Mouse (Mus musculus) heart, postnatal 4 days (tissue): Measurements from ENCODE around the gene Ncstn. TPM values are rescaled to one million over a fixed set of nuclear protein-coding genes. Genes with fewer than 3 reads are reported as not detected.

Source experiments
- DNase-seq: peaks from one replicate; pipeline ENCODE4 v3.0.0; 2021
- total RNA-seq, 2 experiments: library from RNA; stranded (reverse); gene quantifications; 2 replicates each; pipeline ENCODE4 v1.2.3; 2021

The Ncstn gene
- 10 to 100 TPM; 65.6 to 67.4 TPM for total RNA-seq

- DNase-seq = peak; percentile 94
Observed at GRCm38 (mm10) chr1:172082101-172082898, at the start of gene Ncstn, which contains the start of gene Copa. TSS of gene Ncstn (minus strand) at chr1:172082795. TSS of gene Copa (plus strand) at chr1:172082529.

- peak; percentile 53 for DNase-seq
Observed at GRCm38 (mm10) chr1:172132319-172132718, 49.7 kb upstream of the Ncstn start.

- DNase-seq = no peak
Observed at GRCm38 (mm10) chr1:172129780-172130179, 47.2 kb upstream of the Ncstn start.

DNA sequence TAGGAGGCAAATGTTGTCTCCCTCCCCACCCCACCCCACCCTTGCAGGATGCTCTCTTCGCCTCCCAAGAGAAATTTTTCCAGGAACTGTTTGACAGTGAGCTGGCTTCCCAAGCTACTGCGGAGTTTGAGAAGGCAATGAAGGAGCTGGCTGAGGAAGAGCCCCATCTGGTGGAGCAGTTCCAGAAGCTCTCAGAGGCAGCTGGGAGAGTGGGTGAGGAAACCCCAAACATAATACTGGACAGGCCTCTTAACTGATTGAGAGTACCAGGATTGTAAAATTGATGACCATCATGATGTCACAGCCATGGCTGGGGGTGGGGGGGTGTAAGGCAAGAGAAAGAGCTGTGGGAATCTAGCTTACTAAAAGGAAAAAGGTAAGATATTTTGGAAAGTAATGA is 46.5 kb upstream of the Ncstn start:
- DNase-seq = peak; percentile 33

GRCm38 (mm10) chr1:172128563-172128962 is 46.0 kb upstream of the Ncstn start:
- DNase-seq = no peak

GRCm38 (mm10) chr1:172127487-172127886 is 44.9 kb upstream of the Ncstn start:
- DNase-seq = no peak

DNA sequence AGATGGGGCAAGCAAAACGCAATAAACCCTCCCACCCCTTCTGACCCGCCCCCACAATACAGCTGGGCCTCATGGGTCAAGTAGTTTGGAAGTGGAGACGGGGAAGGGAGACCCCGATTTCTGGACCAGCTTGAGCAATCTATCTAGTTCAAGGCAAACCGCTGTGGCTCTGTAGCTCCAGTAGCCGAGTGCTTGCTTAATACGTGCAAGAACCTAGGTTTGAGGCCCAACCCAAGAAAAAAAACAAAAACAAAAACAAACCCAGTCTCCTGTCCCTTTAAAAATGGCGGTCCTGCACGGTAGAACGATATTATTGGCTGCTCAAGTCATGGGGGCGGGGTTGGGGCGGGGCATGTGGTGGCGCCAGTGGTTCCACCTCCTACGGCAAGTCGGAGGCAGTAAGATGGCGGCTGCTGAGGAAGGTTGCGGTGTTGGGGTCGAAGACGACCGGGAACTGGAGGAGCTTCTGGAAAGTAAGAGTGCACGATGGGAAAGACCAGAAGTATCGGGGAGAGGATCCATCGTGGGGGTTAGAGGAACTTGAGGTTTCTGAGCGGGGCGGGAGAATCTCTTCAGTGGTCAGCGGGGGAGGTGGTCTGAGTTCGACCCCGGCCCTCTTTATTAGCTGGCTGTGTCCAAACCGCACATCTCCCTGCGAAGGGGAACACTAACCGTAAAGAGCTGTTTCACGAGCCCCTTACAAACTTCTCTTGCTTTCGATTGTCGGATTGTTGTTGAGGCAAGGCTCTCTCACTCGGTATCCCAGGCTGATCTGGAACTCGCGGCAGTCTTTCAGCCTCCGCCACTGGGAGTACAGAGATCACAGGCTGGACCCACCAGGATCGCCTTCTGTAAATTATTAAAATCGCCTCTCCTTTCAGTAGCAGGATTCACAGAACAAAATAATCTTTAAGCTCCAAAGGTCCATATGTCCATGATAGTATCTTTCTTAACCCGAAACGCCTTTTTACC is 44.1 kb upstream of the Ncstn start, which contains the start of gene Pex19:
TSS of gene Pex19 (plus strand) at position 380 of the 972 bp plus-strand sequence.
- DNase-seq = peak; percentile 79

DNA sequence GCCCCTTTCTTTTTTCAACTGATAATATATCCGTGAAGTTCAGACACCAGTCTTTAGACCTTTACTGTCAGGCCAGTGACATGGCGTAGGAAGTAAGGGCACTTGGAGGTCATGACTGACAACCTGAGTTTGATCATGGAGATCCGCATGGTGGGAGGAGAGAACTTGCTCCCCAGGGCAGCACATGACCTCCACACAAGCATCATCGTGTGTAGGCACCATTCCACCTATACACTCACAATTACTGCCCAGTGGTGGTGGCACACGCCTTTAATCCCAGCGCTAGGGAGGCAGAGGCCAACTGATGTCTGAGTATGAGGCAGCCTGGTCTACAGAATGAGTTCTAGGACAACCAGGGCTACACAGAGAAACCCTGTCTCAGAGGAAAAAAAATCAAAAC is 42.0 kb upstream of the Ncstn start:
- DNase-seq = no peak

DNA sequence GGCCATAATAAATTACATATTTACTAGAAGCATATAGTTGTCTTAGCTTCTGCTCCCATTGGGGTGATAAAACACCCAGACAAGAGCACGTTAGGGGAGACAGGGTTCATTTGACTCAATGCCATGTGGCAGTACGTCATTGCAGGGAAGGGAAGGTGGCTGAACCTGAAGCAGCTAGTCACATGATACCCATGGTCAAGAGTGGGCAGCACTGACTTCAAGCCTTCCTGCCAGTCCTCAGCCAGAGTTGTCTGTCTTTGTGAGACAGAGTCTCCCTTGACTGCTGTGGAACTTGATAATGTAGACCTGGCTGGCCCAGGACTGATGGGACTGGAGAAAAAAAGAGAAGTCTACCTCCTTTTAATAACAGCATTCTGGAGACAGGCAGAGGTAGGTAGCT is 40.1 kb upstream of the Ncstn start:
- DNase-seq = no peak

- peak; percentile 32 for DNase-seq
Observed at GRCm38 (mm10) chr1:172119720-172120119, 37.1 kb upstream of the Ncstn start.

GRCm38 (mm10) chr1:172119100-172119499 is 36.5 kb upstream of the Ncstn start:
- DNase-seq = no peak

GRCm38 (mm10) chr1:172116948-172117347 is 34.4 kb upstream of the Ncstn start:
- DNase-seq = no peak

DNA sequence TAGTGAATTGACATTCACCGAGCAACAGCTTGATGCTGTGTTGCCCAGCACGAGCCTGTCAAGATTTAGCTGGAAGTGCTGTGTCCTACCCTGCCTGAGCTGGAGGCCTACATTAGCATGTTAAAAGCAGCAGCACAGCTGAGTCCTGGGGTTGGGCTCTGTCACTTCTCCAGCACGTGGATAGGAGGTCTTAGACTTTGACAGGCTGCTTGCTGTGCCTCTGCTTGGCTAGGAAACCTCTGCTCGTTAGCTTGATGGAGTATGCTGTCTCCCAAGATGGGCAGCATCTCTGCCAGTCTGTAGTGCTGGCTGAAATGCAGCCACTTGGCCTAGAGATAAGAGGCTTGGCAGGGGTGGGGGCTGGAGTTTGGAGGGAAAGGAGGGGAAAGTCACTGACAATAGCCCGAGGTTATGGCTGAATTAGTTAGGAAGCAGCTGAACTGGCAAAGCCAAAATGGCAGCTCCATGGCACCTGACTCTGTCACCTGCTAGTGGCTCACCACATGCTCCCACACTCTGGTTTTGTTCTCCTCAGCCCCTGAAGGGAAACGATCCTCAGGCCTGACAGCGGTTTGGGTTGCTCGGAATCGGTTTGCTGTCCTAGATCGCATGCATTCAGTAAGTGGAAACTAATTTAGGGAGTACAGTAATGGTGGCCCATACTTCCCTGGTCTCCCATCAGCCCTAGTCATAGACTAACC is 25.3 kb upstream of the Ncstn start:
- no peak for DNase-seq

DNA sequence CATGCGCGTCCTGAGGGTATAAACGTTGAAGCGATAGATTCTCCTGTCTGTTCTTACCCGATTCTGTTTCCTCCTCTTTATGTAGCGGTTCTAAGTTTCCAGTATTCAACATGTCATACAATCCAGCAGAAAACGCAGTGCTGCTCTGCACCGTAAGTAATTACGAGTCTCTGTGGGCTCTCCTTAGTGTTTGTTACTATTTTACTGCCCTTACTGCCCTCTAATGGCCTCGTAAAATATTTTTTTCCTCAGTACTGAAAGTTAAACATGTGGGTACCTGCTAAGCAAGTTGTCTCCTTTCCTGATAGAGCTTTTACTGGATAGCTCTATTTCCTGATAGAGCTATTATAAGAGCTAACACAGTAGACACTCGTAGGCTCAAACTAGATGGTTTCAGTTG is 22.5 kb upstream of the Ncstn start:
- no peak for DNase-seq

GRCm38 (mm10) chr1:172103619-172104018 is 21.0 kb upstream of the Ncstn start:
- no peak for DNase-seq

GRCm38 (mm10) chr1:172099325-172100033 is 16.9 kb upstream of the Ncstn start:
- DNase-seq = no peak

DNA sequence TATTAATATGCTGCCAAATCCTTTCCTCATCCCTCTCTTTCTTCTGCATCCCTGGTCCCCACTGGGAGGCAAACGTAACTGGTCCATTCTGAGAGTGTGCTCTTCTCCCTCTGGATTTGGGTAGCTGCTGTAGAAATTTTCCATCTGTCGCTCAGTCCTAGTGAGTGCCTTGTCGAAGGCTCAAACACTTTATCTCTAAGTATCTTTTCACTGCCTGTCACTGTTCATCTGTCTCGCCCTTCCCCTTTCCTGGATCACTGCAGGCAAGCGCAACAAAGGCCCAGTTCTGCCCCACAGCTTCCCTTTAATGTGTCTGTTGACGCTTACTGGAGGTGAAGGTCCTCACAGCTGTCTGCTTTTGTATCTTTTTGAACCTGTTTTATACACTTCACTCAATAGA is 12.6 kb upstream of the Ncstn start:
- no peak for DNase-seq

DNA sequence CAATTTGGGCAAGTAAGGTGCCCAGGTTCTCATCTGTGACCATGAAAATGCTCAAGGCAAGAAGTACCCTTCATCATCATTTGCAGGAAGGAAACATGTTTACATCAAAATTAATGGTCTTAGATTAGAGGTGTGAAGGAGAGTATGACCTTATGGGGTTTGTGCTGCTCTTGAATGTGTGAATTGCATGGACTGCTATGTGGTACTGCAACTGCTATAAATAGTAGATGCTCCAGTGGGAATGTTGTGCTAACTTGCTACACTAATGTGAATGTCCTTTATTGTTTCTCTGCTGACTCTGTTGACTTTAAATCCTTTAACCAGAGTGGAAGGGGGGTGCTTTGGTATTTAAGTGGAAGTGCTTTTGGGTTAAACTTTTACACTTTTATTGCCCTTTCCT is 11.7 kb upstream of the Ncstn start:
- no peak for DNase-seq

GRCm38 (mm10) chr1:172093522-172093921 is 10.9 kb upstream of the Ncstn start:
- DNase-seq = peak; percentile 8

DNA sequence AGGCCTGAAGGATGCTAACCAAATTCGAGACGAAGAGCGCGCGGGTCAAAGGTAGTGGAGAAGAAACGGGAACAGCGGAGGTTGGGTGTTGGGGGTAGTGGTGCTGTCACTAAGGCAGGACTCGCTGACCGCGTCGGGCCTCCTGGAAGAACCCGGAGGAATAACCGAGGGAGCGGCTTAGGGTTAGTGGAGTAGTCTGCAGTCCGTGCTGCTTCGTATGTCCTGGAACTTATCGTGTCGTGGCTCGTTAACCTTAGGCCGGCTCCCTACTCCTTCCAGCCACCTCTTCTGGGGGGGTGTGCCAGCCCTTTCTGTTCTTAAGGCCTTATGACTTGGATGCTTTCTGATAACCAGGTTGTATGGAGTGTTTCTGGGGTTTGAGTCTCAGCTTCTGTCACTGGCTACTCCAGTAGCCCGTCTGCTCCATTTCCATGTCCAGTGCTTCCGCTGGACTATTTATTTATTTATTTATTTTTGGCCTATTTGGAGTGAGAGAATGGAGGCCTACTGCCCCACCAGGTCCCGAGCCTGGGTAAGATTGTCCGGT is 377 bp upstream of the Ncstn start:
- DNase-seq = no peak

DNA sequence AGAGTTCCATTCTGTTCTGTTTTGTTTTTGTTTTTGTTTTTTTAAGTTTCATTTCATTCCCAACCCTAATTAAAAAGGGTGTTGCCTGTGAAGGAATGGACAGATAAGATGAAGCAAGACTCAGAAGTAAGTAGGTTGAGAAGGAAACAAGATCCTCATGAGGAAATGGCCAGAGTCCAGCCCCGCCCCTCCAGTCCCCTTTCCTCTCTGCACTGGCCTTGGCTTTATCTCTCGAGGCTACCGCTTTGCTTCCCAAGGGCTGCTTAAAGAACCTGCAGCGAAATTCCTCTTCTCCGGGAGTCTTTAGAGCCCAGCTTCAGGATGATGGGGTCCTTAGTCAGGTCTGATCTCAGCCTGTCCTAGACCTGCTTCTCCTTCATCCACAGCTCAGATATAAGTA is 4.6 kb downstream of the Ncstn start:
- DNase-seq = no peak

- DNase-seq = no peak
Observed at GRCm38 (mm10) chr1:172072604-172073003, 10.0 kb downstream of the Ncstn start.
